Mouse (Mus musculus) thymus, postnatal 0 days (tissue): ENCODE results near the gene Atp2b1. TPM values are rescaled to one million over a fixed set of nuclear protein-coding genes. Genes with fewer than 3 reads are reported as not detected.

Source experiments
- DNase-seq: peaks from one replicate; pipeline ENCODE4 v3.0.0-alpha.2; 2015; ENCODE audit warnings: low spot score
- polyA plus RNA-seq: library from polyadenylated mRNA; unstranded; fragments of >200 nt; fragmentation: Nextera tagmentation; extraction: Ambion mirVana; gene quantifications from 2 replicates; pipeline ENCODE4 v1.2.1, GENCODE M21; 2015

Gene Atp2b1
- polyA plus RNA-seq, 1 experiment from 2014 or later, result 79.8 TPM

DNA sequence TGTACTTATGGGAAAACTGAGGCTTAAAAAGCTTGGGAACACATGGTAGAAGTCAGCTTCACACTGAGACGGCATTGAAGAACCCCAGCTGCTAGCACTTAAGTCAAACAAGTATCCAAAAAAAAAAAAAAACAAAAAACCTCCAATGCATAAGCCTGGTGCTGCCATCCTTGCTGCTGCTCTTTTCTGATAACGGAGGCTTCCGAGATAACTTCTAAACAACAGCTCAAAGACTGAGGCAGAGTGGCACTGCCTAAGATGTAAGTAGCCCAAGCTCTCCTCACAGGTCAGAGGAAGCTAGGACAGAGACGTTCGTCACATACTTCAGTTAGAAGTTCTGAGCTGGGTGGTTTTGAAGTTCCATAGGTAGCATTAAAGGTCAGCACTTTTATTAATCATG is 113.3 kb downstream of the Atp2b1 start:
- DNase-seq, result no peak

DNA sequence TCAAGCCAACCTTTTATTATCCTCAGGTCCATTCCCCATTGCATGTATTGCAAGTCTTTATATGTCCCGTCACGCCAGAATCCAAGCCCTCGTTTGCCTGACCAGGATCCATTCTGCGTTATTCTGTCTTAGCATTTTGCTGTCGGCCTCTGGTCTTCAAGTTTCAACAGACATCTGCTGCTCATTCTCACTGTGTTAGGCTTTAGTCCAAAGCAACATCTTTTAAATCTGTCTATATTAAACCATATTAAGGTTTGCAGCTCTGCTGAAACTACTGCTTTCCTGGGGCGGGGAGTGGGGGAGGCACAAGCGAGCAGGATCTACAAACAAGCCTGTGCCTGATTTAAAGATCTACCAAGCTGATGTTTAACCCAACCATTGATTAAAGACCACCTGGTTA is 115.6 kb downstream of the Atp2b1 start:
- no peak for DNase-seq

DNA sequence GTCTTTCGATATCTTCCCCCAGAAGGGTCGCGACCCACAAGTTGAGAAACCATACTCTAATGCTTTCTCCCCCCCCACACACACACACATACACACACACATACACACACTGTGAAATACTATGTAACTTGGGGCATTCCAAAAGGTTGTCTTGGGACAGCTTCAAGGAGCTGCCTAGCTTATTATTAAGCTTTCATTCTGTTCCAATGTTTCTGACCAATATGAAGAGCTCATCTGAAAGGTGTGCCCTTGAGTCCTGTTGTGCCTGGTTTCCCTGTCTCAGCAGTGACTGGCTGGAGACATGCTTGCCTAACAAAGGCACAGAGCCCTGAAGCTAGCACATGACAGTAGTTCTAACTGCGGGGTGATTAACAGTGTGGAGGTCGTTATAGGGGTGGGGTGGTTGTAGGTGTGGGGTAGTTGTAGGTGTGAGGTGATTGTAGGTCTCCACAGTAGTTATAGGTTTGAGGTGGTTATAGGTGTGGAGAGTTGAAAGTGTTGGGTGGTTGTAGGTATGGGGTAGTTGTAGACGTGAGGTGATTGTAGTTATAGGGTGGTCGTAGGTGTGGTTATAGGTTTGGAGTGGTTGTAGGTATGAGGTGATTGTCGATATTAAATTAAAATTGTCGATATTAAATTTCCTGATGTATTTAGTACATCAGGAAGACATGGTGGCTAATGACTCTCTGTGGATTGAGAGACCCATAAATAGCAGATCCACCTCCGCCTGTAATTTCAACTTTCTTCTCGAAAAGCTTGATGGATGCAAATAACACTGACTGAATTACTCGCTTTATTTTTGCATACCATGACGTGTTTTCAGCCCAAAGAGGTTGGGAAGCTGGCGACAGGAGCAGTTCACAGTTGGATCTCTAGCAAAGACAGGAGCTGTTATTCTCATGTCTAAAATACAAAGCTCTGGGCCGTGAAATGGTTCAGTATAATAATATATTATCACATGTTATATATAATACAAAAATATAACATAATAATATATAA is 119.9 kb downstream of the Atp2b1 start:
- DNase-seq, result no peak

DNA sequence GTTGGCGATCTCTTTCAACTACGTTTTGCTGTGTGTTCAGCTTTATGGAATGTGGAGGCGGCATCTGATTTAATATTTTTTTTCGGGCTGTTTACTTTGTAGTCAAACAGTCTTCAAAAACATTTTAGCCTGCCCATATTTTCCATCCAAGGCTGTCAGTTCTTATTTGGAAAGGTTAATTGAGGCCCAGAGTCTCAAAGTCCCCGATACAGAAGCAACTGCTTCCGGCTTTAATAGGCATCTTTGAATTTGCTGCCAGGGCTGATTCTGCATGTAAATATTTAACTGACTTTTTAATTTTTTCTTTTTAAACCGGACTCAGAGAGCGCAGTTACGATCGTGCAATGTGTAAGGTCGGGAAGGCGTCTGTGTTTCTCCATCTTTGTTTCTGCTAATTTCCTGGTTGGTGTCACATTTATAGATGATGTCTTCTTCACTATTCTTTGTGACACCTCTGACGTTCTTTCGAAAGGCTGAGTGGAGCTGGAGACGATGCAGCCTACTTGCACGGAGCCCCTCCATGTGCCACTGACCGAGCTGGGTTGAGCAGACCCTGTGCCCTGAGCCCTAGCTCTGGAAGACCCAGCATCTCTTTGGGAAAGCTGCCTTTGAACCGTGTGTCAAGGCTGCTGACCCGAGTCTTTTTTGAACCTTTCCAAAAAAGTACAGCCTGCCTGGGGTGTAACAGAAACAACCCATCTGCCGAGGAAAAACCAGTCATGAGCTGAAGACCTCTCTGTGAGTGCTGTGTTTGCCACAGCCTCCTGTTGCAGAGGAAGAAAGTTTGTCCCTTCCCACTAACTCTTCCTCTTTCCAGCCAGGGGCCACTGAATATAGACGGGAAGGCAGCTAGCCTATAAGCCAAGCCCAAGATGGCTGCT is 123.2 kb downstream of the Atp2b1 start:
- no peak for DNase-seq

DNA sequence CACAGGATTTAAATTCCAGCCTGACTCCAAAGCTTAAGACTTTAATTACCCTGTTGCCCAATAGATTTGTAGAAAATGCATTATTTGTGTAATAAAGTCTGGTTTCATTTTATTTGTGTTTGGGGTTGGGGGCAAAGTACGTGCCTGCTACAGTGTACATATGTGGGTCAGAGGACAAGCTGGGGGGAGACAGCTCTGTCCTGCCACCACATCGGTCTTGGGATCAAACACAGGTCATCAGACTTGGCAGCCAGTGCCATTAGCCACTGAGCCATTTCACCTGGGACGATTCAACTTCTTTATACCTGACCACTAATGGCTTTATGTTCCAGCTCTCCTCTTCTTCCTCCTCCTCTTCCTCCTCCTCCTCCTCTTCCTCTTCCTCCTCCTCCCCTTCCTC is 124.7 kb downstream of the Atp2b1 start:
- no peak for DNase-seq

DNA sequence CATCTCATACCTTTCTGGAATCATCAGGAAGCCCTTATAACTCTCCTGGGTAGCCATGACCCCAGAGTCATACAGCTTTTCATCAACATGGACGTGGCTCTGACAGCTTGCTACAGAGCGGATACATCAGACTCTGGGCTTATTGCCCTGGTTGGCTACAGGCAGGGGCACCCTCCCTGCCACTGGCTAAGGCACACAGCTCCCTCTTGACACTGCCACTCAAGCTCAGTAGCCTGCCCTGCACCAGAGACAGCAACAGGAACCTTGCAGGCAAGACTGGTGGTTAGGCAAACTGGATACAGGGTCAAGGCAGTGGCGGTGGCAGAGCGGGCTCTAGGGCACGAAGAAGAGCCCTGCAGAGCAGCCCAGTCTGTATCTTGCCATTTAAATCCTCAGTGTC is 126.0 kb downstream of the Atp2b1 start:
- DNase-seq, result no peak

DNA sequence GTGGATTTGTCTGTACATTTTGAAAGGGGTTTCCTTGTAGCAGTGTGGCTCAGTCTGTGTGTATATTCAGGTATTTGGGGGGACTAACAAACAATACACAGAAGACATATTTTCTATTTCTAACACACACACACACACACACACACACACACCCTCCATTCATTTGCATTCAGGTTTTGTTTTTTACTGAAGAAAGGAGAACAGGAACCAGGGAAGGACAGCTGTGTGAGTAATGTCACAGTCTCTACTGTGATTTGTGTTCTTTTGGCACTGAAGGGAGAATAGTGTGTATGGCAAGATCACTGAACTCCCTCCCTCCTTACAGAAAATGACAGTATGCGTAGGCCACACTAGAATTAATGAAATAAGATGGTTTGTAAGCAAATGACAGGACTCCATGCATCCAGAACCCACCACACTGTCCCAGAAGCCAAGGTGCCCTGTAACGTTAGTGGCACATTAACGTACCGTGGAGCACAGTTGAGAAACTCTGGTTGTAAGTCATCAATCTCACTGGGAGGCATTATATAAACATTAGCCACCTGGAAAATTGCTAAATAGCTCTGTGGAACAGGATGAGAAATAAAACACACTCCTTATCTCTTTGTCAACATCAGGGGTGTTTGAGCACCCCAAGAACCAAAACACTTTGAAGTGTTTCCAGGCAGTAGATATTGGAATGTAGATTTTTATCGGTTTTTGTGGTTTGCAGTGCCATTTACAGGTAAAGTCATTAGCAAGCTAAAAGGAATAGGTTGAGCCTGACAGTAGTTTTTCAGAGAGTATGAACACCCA is 132.7 kb downstream of the Atp2b1 start:
- DNase-seq, result no peak

DNA sequence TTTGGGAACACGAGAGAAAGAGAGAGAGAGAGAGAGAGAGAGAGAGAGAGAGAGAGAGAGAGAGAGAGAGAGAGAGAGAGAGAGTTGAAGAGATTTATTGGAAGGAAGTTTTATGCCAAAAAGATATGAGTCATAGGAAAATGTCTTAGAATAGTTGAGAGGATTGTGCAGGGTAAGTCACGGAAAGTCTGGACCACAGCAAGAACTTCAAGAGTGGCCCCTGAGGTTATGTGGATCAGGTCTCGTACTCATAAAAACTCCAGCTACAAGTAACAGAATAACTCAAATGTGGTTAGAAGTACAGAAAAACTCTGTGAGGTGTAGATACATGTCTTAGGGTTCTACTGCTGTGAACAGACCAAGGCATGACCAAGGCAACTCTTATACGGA is 133.3 kb downstream of the Atp2b1 start:
- no peak for DNase-seq

DNA sequence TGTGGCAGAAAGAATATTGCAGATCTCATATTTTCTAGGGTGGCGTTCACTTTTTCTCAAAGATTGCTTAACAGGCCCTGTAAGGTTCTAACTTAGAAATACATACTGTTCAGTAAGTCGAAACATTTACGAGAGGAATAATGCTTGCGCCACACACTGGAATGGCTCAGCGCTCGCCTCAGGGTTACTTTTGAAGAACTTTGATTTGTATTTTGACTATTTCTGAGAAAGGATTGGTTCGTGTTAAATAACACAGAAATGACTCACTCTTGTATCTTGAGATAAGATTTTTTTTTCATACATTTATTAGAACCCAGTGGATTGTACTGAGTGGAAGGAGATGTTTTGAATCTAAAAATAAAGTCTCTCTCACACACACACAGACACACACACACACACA is 135.9 kb downstream of the Atp2b1 start:
- DNase-seq, result no peak

DNA sequence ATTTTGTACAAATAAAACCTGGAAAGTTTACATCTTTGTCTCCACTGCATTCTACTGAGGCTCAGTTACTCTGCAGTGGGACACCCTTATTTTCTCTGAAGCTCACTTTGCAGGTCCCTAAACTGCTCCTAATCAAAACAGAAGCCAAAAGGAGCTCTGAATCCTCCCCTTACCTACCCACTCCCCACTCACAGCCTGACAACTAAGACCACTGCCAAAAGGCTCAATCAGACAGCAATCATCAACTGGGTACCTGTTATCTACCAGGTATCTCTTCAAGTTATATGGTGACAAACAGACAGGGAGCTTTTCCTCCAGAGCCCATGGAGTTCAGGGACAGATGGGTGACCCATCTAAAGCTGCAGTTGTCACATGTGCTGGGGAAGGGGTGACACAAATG is 138.9 kb downstream of the Atp2b1 start:
- no peak for DNase-seq

DNA sequence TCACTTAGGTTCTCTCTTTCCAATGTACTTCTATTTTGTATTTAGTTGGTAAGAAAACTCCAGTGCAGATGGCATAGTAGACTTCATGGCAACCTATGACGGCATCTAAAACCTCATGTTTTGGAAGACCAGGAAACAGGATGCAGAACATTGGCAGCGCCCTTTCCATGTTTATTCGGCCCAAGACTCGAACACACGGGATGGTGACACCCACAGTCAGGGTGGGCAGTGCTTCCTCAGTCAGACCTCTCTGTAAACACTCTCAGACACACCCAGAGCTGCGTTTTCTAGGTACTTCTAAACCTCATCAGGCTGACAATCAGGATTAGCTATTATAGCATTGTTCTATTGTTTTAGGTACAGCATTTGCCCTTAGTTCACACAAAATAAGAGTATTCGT is 146.4 kb downstream of the Atp2b1 start:
- no peak for DNase-seq

DNA sequence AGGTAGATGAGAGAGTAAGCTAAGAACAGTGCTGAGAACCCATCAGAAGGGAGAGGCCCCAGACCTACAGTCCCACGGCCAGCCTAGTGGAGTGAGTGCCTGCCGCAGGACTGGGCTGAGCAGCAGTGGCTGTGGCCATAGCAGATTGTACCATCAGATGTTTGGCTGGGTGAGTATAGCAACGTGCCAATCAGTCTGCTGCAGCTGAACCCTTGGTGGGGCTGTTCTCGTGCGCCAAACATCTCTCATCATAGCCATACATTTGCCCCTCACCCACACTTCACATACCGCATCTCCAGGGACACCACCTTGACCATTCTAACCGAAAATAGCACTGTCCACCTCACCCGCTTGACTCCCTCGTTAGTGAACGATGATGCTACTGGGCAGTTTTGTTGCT is 147.2 kb downstream of the Atp2b1 start:
- DNase-seq, result no peak

DNA sequence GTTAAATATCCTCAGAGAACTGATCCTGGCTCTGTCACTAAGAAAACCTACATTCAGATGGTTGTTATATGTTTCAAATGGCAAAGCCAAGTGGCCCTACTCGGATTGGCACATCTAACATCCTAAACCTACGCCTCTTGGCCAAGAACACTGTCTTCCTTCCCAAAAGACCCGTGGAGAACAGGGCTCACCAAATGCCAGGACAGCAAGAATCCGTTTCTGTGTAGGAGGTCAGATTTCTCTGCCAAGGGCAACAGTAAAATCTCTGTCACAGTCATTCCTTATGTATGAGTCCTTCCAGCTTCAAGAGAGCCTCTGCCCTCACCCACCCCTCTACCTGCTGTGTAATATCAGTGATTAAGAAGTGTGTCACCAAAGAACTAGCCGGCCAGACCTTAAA is 148.3 kb downstream of the Atp2b1 start:
- DNase-seq, result no peak

Other genes with a start within 250 kb of the Atp2b1 start
- 8.4 and 11.9 TPM in 2 replicates for gene Poc1b, start 192.6 kb downstream of the Atp2b1 start, polyA plus RNA-seq
- gene Galnt4, start 193.8 kb downstream of the Atp2b1 start, polyA plus RNA-seq, result 7.0 and 7.9 TPM in 2 replicates
- gene Phxr2, start 211.9 kb downstream of the Atp2b1 start, polyA plus RNA-seq, result 0.43 and 0.50 TPM in 2 replicates